8 mouse cellular contexts compared by ENCODE assay signal in genomic region chr11:116335244-116336036, GRCm38 (mm10). TPM values are rescaled to one million over a fixed set of nuclear protein-coding genes. Genes with fewer than 3 reads are reported as not detected.
DNase-seq lines count a peak whose midpoint lies in the region; ATAC-seq and TF ChIP-seq lines count a peak whose summit lies in the region.

TSS of gene Foxj1 (minus strand) at chr11:116335399.

- peak within 1 kb of the TSS; percentile 66 for H3K4me3 ChIP-seq in G1E (ENCODE audit: low read depth, low read length)
- peak within 1 kb of the TSS; percentile 53 for H3K4me3 ChIP-seq in forebrain, postnatal 0 days (ENCODE audit: low read depth, low read length)
- H3K4me3 ChIP-seq in lung, embryonic 15.5 days, result peak within 1 kb of the TSS; percentile 66

- H3K27ac ChIP-seq in forebrain, postnatal 0 days (ENCODE audit: low read depth, low read length), result peak within 1 kb of the TSS; percentile 51
- peak within 1 kb of the TSS; percentile 75 for H3K27ac ChIP-seq in lung, embryonic 15.5 days

- peaks cover 24% of the 10 kb centered on the region for H3K4me1 ChIP-seq in G1E (ENCODE audit: insufficient read depth, low read depth, low read length)
- H3K4me1 ChIP-seq in forebrain, postnatal 0 days (ENCODE audit: insufficient read depth), result peaks cover 11% of the 10 kb centered on the region
- peaks cover 32% of the 10 kb centered on the region for H3K4me1 ChIP-seq in lung, embryonic 15.5 days

- H3K4me2 ChIP-seq in forebrain, postnatal 0 days (ENCODE audit: low read depth), result peak within 1 kb of the TSS; percentile 99
- H3K4me2 ChIP-seq in lung, embryonic 15.5 days, result peak within 1 kb of the TSS; percentile 99

- peak within 1 kb of the TSS; percentile 66 for H3K9ac ChIP-seq in forebrain, postnatal 0 days
- peak within 1 kb of the TSS; percentile 56 for H3K9ac ChIP-seq in lung, embryonic 15.5 days

- under 1% methylated on average over 54 of the region's 61 CpGs for WGBS in forebrain, postnatal 0 days
- 0% methylated on average over 59 of the region's 61 CpGs for WGBS in lung, embryonic 15.5 days

- peaks cover 94% of the 10 kb centered on the region for H3K27me3 ChIP-seq in G1E (ENCODE audit: insufficient read depth, low read length)
- peaks cover 5% of the 10 kb centered on the region; the same call in 1 of the 2 replicates for H3K27me3 ChIP-seq in forebrain, postnatal 0 days (ENCODE audit: insufficient read depth, low read length)
- peaks cover 29% of the 10 kb centered on the region for H3K27me3 ChIP-seq in lung, embryonic 15.5 days

- DNase-seq in G1E (ENCODE audit: low spot score), result peak; percentile 93
- DNase-seq in cerebellum, adult 18-20 months, result peak; percentile 80 to 85
- DNase-seq in forebrain, postnatal 0 days, result peak; percentile 97
- DNase-seq in heart, postnatal 4 days, result peak; percentile 98
- DNase-seq in layer of hippocampus, adult 8-10 months (ENCODE audit: low spot score in 2 of 2), result peak; percentile 94 to 97
- DNase-seq in ovary, adult 18-20 months (ENCODE audit: low spot score), result peak; percentile 89
- DNase-seq in thymus, postnatal 0 days (ENCODE audit: low spot score), result peak; percentile 95

- no peaks in the 10 kb centered on the region for H3K36me3 ChIP-seq in G1E (replicated peaks)
- H3K36me3 ChIP-seq in forebrain, postnatal 0 days (ENCODE audit: insufficient read depth), result peaks cover 13% of the 10 kb centered on the region; the same call in 1 of the 2 replicates
- H3K36me3 ChIP-seq in lung, embryonic 15.5 days, result no peaks in the 10 kb centered on the region

- ATAC-seq in G1E (ENCODE audit: extremely low read depth, insufficient number of reproducible peaks, low FRiP score, poor library complexity, severe bottlenecking), result peak; percentile 75
- ATAC-seq in forebrain, postnatal 0 days, result peak; percentile 97
- peak; percentile 84 for ATAC-seq in lung, embryonic 15.5 days (ENCODE audit: borderline replicate concordance, extremely low read depth, low FRiP score, low TSS enrichment)

- H3K9me3 ChIP-seq in G1E (replicated peaks), result no peaks in the 10 kb centered on the region
- H3K9me3 ChIP-seq in forebrain, postnatal 0 days (ENCODE audit: low read length), result no peaks in the 10 kb centered on the region
- H3K9me3 ChIP-seq in lung, embryonic 15.5 days, result no peaks in the 10 kb centered on the region

- TF ChIP-seq CTCF in G1E (IDR thresholded peaks at IDR 0.05; ENCODE audit: low read depth, low read length), result no peak
- peak; percentile 61 for TF ChIP-seq CTCF in forebrain, postnatal 0 days (IDR thresholded peaks at IDR 0.05; ENCODE audit: low read depth)

RNA-seq across cellular contexts. Expression of gene Foxj1, which starts in this region (rescaled TPM):
- not detected in 2 replicates for total RNA-seq in G1E (2014; fragmentation: Nextera tagmentation)
- total RNA-seq in G1E (2017), result 0.11 and 0.29 TPM in 2 replicates
- polyA plus RNA-seq in G1E (2012), result 0.05 and 0.11 TPM in 2 replicates
- 24.8 and 37.6 TPM in 2 replicates for total RNA-seq in forebrain, postnatal 0 days (2014; rRNA removed)
- polyA plus RNA-seq in forebrain, postnatal 0 days (2015; fragmentation: Nextera tagmentation; extraction: Ambion mirVana), result 15.7 and 19.9 TPM in 2 replicates
- under 1 TPM in 1 of 2 experiments, not detected in 1; 0.23 TPM for total RNA-seq in heart, postnatal 4 days (2021)
- 1 to 10 TPM; 4.5 to 7.4 (median 6.2) TPM for total RNA-seq in layer of hippocampus, adult 8-10 months (2022)
- 21.1 and 21.2 TPM in 2 replicates for polyA plus RNA-seq in lung, embryonic 15.5 days (2015; fragmentation: Nextera tagmentation; extraction: Ambion mirVana)
- 1.3 and 1.5 TPM in 2 replicates for polyA plus RNA-seq in thymus, postnatal 0 days (2015; fragmentation: Nextera tagmentation; extraction: Ambion mirVana)

Comparison
In these comparisons a context has a peak if more than half of its experiments do, and no peak if none do; other contexts are left out.
1. Peak in every context shown above with its lines: DNase-seq, ATAC-seq, H3K4me3 ChIP-seq and H3K27ac ChIP-seq.
2. RNA of gene Foxj1 (total RNA-seq): 24.8 to 37.6 TPM in forebrain, postnatal 0 days and 4.5 to 7.4 TPM in layer of hippocampus, adult 8-10 months; 0.11 to 0.29 TPM in G1E and 0.23 TPM in heart, postnatal 4 days; every median in the first group is over 4 times any median in the second.
3. Peak in DNase-seq, ATAC-seq and H3K4me3 ChIP-seq in G1E; RNA of the gene not detected or under 1 TPM.
4. Peak in DNase-seq in heart, postnatal 4 days; RNA of the gene not detected or under 1 TPM.